20 mouse cellular contexts compared by ENCODE assay signal in the genomic region with DNA sequence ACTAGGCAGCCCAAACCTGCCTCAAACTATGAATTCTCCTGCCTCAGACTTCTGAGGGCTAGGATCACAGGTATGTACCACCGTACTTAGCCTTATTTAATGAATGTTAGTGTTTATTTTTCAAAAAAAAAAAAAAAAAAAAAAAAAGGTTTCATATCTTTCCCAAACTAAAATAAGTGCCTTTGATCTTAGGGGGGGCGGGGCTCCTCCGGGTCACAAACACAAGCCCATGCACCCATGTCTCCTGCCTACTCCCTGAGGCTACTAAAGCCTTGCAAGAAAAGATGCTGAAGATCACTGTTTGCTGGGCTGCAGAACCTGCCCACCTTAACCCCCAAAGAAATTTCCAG.
"Had no signal": no experiment of that assay in that cellular context is flagged by ENCODE, and none has a peak within 500 bp of the region (broad histone marks: within the 10 kb centered on the region; RNA-seq: fewer than 3 reads in every experiment).

No protein-coding gene starts in this region.

- ATAC-seq: hindbrain, postnatal 0 days; intestine, embryonic 16.5 days; liver, postnatal 0 days had no signal

- H3K36me3 ChIP-seq: hindbrain, embryonic 13.5 days; hindbrain, embryonic 15.5 days; limb, embryonic 12.5 days; liver, embryonic 13.5 days; liver, embryonic 15.5 days had no signal

- H3K4me3 ChIP-seq: heart, adult 2 months; heart, embryonic 12.5 days; hindbrain, embryonic 13.5 days; hindbrain, embryonic 15.5 days; kidney, embryonic 15.5 days; limb, embryonic 10.5 days; limb, embryonic 12.5 days; liver, embryonic 13.5 days; liver, embryonic 15.5 days had no signal

- H3K4me1 ChIP-seq: hindbrain, embryonic 13.5 days; hindbrain, embryonic 15.5 days; kidney, embryonic 15.5 days; limb, embryonic 10.5 days; liver, embryonic 13.5 days; liver, embryonic 15.5 days had no signal

- DNase-seq: gastrocnemius, postnatal 10 days; gastrocnemius, postnatal 25 days; heart, adult 2 months; heart, postnatal 10 days; layer of hippocampus, adult 9-11 months; layer of hippocampus, postnatal 36 days; liver; liver, embryonic 13.5 days; liver, postnatal 0 days had no signal

- H3K27ac ChIP-seq: heart, adult 2 months; hindbrain, embryonic 13.5 days; hindbrain, embryonic 15.5 days; hindbrain, postnatal 0 days; kidney, embryonic 15.5 days; kidney, postnatal 0 days; limb, embryonic 10.5 days; limb, embryonic 12.5 days; liver, embryonic 13.5 days; liver, embryonic 15.5 days had no signal

- H3K9ac ChIP-seq: heart, embryonic 12.5 days; hindbrain, embryonic 13.5 days; hindbrain, embryonic 15.5 days; kidney, embryonic 15.5 days; limb, embryonic 12.5 days; liver, embryonic 13.5 days; liver, embryonic 15.5 days; liver, postnatal 0 days had no signal

- H3K4me2 ChIP-seq: heart, embryonic 12.5 days; hindbrain, embryonic 13.5 days; hindbrain, embryonic 15.5 days; kidney, embryonic 15.5 days; limb, embryonic 12.5 days; liver, embryonic 11.5 days; liver, embryonic 13.5 days; liver, embryonic 15.5 days had no signal

- H3K9me3 ChIP-seq: heart, embryonic 12.5 days; hindbrain, embryonic 13.5 days; hindbrain, embryonic 15.5 days; kidney, embryonic 15.5 days; limb, embryonic 10.5 days; limb, embryonic 12.5 days; liver, embryonic 13.5 days; liver, embryonic 15.5 days had no signal

- H3K27me3 ChIP-seq: heart, embryonic 12.5 days; hindbrain, embryonic 13.5 days; hindbrain, embryonic 15.5 days; kidney, embryonic 15.5 days; limb, embryonic 12.5 days; liver, embryonic 13.5 days; liver, embryonic 15.5 days had no signal
